Mouse (Mus musculus) left cerebral cortex, postnatal 25 days (tissue): ENCODE measurements around the gene Thy1. TPM values are rescaled to one million over a fixed set of nuclear protein-coding genes. Genes with fewer than 3 reads are reported as not detected.

ENCODE experiments used
- DNase-seq, 2 experiments: peaks; one replicate each; pipeline ENCODE4 v3.0.0; 2022; ENCODE audit warnings: low spot score in 2 of 2, mixed read lengths in 1 of 2
- intact Hi-C: fragments of 180-260 bp; cut with DNase I; formaldehyde crosslinking; loops from one replicate; pipeline ENCODE4 v1.15.1; 2025
- total RNA-seq, 2 experiments: library from RNA; stranded (reverse); gene quantifications; 2 replicates each; pipeline ENCODE4 v1.2.3; 2021

Thy1 gene
- total RNA-seq, 2 experiments from 2014 or later, result 826 to 894 TPM

GRCm38 (mm10) chr9:44031946-44032345 lies 11.2 kb upstream of the Thy1 start:
- intact Hi-C loops, result no loop called here

GRCm38 (mm10) chr9:44033317-44033716 lies 9.9 kb upstream of the Thy1 start:
- intact Hi-C loops, result no loop called here

More at GRCm38 (mm10) chr9:44031946-44032345, 11.2 kb upstream of the Thy1 start:
- no peak for DNase-seq

GRCm38 (mm10) chr9:44033957-44034727 lies 9.0 kb upstream of the Thy1 start:
- no peak for DNase-seq
- intact Hi-C loops, result no loop called here

More at GRCm38 (mm10) chr9:44033317-44033716, 9.9 kb upstream of the Thy1 start:
- no peak for DNase-seq

GRCm38 (mm10) chr9:44037106-44037505 lies 6.1 kb upstream of the Thy1 start:
- intact Hi-C loops, result no loop called here
- no peak for DNase-seq

GRCm38 (mm10) chr9:44041511-44042395 lies 1.4 kb upstream of the Thy1 start:
- no peak for DNase-seq
- intact Hi-C loops, result loop anchor here (5.0 kb wide), 1 partner anchor 54 kb away; no protein-coding TSS in a partner anchor

- intact Hi-C loops, result loop anchor here (5.0 kb wide), 1 partner anchor 55 kb away; no protein-coding TSS in a partner anchor
These were observed 846 bp upstream of the Thy1 start for GRCm38 (mm10) chr9:44042396-44042680.

GRCm38 (mm10) chr9:44043708-44044425 lies 683 bp downstream of the Thy1 start:
- peak in 1 of 2 experiments; percentile 42 for DNase-seq
- intact Hi-C loops, result loop anchor here (1.0 to 5.0 kb wide), 3 partner anchors 23 to 57 kb away; partner anchors contain the start of gene Usp2

More at GRCm38 (mm10) chr9:44042396-44042680, 846 bp upstream of the Thy1 start:
- no peak for DNase-seq

GRCm38 (mm10) chr9:44044426-44045157 lies 1.4 kb downstream of the Thy1 start:
- peak; percentile 34 to 72 for DNase-seq
- intact Hi-C loops, result loop anchor here (5.0 kb wide), 1 partner anchor 57 kb away; no protein-coding TSS in a partner anchor

GRCm38 (mm10) chr9:44045158-44045883 lies 2.1 kb downstream of the Thy1 start:
- no peak for DNase-seq
- intact Hi-C loops, result no loop called here

- no peak for DNase-seq
- intact Hi-C loops, result no loop called here
These were observed 2.7 kb downstream of the Thy1 start for GRCm38 (mm10) chr9:44045884-44046272.

GRCm38 (mm10) chr9:44046426-44046825 lies 3.2 kb downstream of the Thy1 start:
- intact Hi-C loops, result no loop called here
- DNase-seq, result no peak

GRCm38 (mm10) chr9:44047071-44047470 lies 3.9 kb downstream of the Thy1 start:
- DNase-seq, result no peak
- intact Hi-C loops, result no loop called here

- DNase-seq, result no peak
- intact Hi-C loops, result no loop called here
These were observed 4.6 kb downstream of the Thy1 start for GRCm38 (mm10) chr9:44047571-44048490.

- DNase-seq, result peak; percentile 51 to 86
- intact Hi-C loops, result no loop called here
These were observed 5.6 kb downstream of the Thy1 start for GRCm38 (mm10) chr9:44048541-44049380.

- no peak for DNase-seq
- intact Hi-C loops, result no loop called here
These were observed 6.4 kb downstream of the Thy1 start for GRCm38 (mm10) chr9:44049381-44050165.

GRCm38 (mm10) chr9:44052855-44053254 lies 9.7 kb downstream of the Thy1 start:
- DNase-seq, result no peak
- intact Hi-C loops, result no loop called here
